Mouse (Mus musculus) ES-Bruce4 (cell line): Measurements from ENCODE around the gene Hid1. TPM values are rescaled to one million over a fixed set of nuclear protein-coding genes. Genes with fewer than 3 reads are reported as not detected.

Experiments
- H3K27ac ChIP-seq: 2 replicates; pipeline ENCODE4 v1.5.1; 2012; ENCODE audit warnings: low read length, inconsistent platforms; ENCODE audit not compliant: insufficient read depth
- H3K27me3 ChIP-seq: 2 replicates; pipeline ENCODE4 v1.6.1; 2012; ENCODE audit warnings: mild to moderate bottlenecking, low read length, inconsistent platforms; ENCODE audit not compliant: control insufficient read depth, poor library complexity, insufficient read depth, severe bottlenecking
- H3K36me3 ChIP-seq: 2 replicates; pipeline ENCODE4 v1.6.1; 2012; ENCODE audit warnings: inconsistent platforms, mild to moderate bottlenecking, low read length, moderate library complexity; ENCODE audit not compliant: control insufficient read depth, poor library complexity, insufficient read depth, severe bottlenecking
- H3K4me1 ChIP-seq: one replicate; pipeline ENCODE4 v1.8.1; 2011; ENCODE audit warnings: low read length; ENCODE audit not compliant: control insufficient read depth, insufficient read depth
- H3K4me3 ChIP-seq: 2 replicates; pipeline ENCODE4 v1.5.1; 2011; ENCODE audit warnings: low read depth, mild to moderate bottlenecking, low read length
- H3K9ac ChIP-seq: 2 replicates; pipeline ENCODE4 v1.6.1; 2012; ENCODE audit warnings: low read depth, mild to moderate bottlenecking, inconsistent platforms; ENCODE audit not compliant: poor library complexity, severe bottlenecking
- H3K9me3 ChIP-seq: replicated peaks from 2 replicates; pipeline ENCODE4 v1.6.1; 2012; ENCODE audit warnings: mild to moderate bottlenecking, low read length, inconsistent platforms; ENCODE audit not compliant: control insufficient read depth, poor library complexity, insufficient read depth, severe bottlenecking
- CTCF ChIP-seq: IDR thresholded peaks from one replicate; pipeline ENCODE4 v1.8.1; 2011; ENCODE audit warnings: low read depth, low read length
- EP300 ChIP-seq: IDR thresholded peaks from 2 replicates; pipeline ENCODE4 v1.6.1; 2011; ENCODE audit warnings: low read depth, low read length; ENCODE audit not compliant: insufficient read depth
- POLR2A ChIP-seq: IDR thresholded peaks from one replicate; pipeline ENCODE4 v1.8.1; 2011; ENCODE audit warnings: low read length; ENCODE audit not compliant: insufficient read depth
- polyA plus RNA-seq: library from polyadenylated mRNA; stranded (reverse); fragments of >200 nt; gene quantifications from 2 replicates; pipeline ENCODE4 v1.2.4, GENCODE M21; 2011; ENCODE audit warnings: low read depth; ENCODE audit not compliant: missing spikeins, insufficient read depth, insufficient read length

Hid1 gene
- polyA plus RNA-seq, 1 experiment: 2.5 TPM

GRCm38 (mm10) chr11:115359293-115359692 is 8.3 kb downstream of the Hid1 start:
- Histone ChIP-seq H3K27ac (no peak overlapping the region), H3K36me3 (no peaks in the 10 kb centered on the region), H3K4me3 (no peak overlapping the region), H3K9ac (no peak overlapping the region), H3K27me3 (no peaks in the 10 kb centered on the region), H3K4me1 (no peaks in the 10 kb centered on the region), H3K9me3 (no peaks in the 10 kb centered on the region)
- TF ChIP-seq CTCF (no peak), EP300 (no peak), POLR2A (no peak)

- Histone ChIP-seq H3K4me3 (no peak overlapping the region), H3K36me3 (no peaks in the 10 kb centered on the region), H3K27me3 (no peaks in the 10 kb centered on the region), H3K27ac (no peak overlapping the region), H3K9me3 (no peaks in the 10 kb centered on the region), H3K4me1 (no peaks in the 10 kb centered on the region), H3K9ac (no peak overlapping the region)
- no peak for TF ChIP-seq EP300
- peak; percentile 29 for TF ChIP-seq CTCF
- TF ChIP-seq POLR2A: no peak
These were observed 9.1 kb downstream of the Hid1 start for GRCm38 (mm10) chr11:115358468-115358867.

- no peaks in the 10 kb centered on the region for H3K4me1 ChIP-seq
- H3K27me3 ChIP-seq: no peaks in the 10 kb centered on the region
- no peaks in the 10 kb centered on the region for H3K9me3 ChIP-seq
- H3K36me3 ChIP-seq: no peaks in the 10 kb centered on the region
- TF ChIP-seq EP300: no peak
- no peak for TF ChIP-seq POLR2A
- peak; percentile 95 for TF ChIP-seq CTCF
- no peak overlapping the region for H3K9ac ChIP-seq
- H3K4me3 ChIP-seq: no peak overlapping the region
- H3K27ac ChIP-seq: no peak overlapping the region
These were observed 13.4 kb downstream of the Hid1 start for GRCm38 (mm10) chr11:115354183-115354582.

GRCm38 (mm10) chr11:115353375-115353774 is 14.2 kb downstream of the Hid1 start:
- H3K27me3 ChIP-seq: no peaks in the 10 kb centered on the region

GRCm38 (mm10) chr11:115349976-115350375 is 17.6 kb downstream of the Hid1 start:
- H3K27ac ChIP-seq: no peak overlapping the region
- no peaks in the 10 kb centered on the region for H3K36me3 ChIP-seq
- no peaks in the 10 kb centered on the region for H3K4me1 ChIP-seq
- H3K27me3 ChIP-seq: no peaks in the 10 kb centered on the region
- no peak overlapping the region for H3K9ac ChIP-seq
- TF ChIP-seq EP300 (no peak), CTCF (no peak), POLR2A (no peak)
- no peaks in the 10 kb centered on the region for H3K9me3 ChIP-seq
- no peak overlapping the region for H3K4me3 ChIP-seq

More at GRCm38 (mm10) chr11:115353375-115353774, 14.2 kb downstream of the Hid1 start:
- Histone ChIP-seq H3K9me3 (no peaks in the 10 kb centered on the region), H3K27ac (no peak overlapping the region), H3K9ac (no peak overlapping the region), H3K36me3 (no peaks in the 10 kb centered on the region), H3K4me3 (no peak overlapping the region), H3K4me1 (no peaks in the 10 kb centered on the region)
- TF ChIP-seq EP300: no peak
- no peak for TF ChIP-seq POLR2A
- TF ChIP-seq CTCF: no peak

GRCm38 (mm10) chr11:115348681-115349248 is 18.8 kb downstream of the Hid1 start:
- no peaks in the 10 kb centered on the region for H3K9me3 ChIP-seq
- H3K36me3 ChIP-seq: no peaks in the 10 kb centered on the region
- H3K9ac ChIP-seq: no peak overlapping the region
- TF ChIP-seq POLR2A (no peak), EP300 (no peak), CTCF (no peak)
- H3K27ac ChIP-seq: no peak overlapping the region
- H3K4me1 ChIP-seq: no peaks in the 10 kb centered on the region
- H3K27me3 ChIP-seq: no peaks in the 10 kb centered on the region
- H3K4me3 ChIP-seq: no peak overlapping the region
